In genomic region chr6:84779987-84780386, GRCm38 (mm10) we compare ENCODE assay signal across 18 mouse cellular contexts.
DNase-seq lines count a peak whose midpoint lies in the region; ATAC-seq lines count a peak whose summit lies in the region.
"Had no signal": no experiment of that assay in that cellular context is flagged by ENCODE, and none has a peak within 500 bp of the region (broad histone marks: within the 10 kb centered on the region; RNA-seq: fewer than 3 reads in every experiment).

No protein-coding gene starts in this region.

- peaks cover 9% of the 10 kb centered on the region; the same call in 1 of the 2 replicates for H3K4me1 ChIP-seq in hindbrain, embryonic 15.5 days (replicated peaks)
- H3K4me1 ChIP-seq in neural tube, embryonic 14.5 days (ENCODE audit: control insufficient read depth, insufficient read depth, low read length) = no peaks in the 10 kb centered on the region

- no peaks in the 10 kb centered on the region for H3K9me3 ChIP-seq in hindbrain, embryonic 15.5 days
- H3K9me3 ChIP-seq in neural tube, embryonic 14.5 days (ENCODE audit: control insufficient read depth, low read length) = no peaks in the 10 kb centered on the region

- no peak overlapping the region for H3K9ac ChIP-seq in hindbrain, embryonic 15.5 days
- no peak overlapping the region for H3K9ac ChIP-seq in neural tube, embryonic 14.5 days (replicated peaks; ENCODE audit: low read depth, low read length)
- H3K9ac ChIP-seq: liver, embryonic 14.5 days had no signal

- H3K27ac ChIP-seq in hindbrain, embryonic 15.5 days (replicated peaks) = peak overlapping the region; percentile 26; the same call in 1 of the 2 replicates
- peak overlapping the region; percentile 29; the same call in 1 of the 2 replicates for H3K27ac ChIP-seq in neural tube, embryonic 14.5 days (ENCODE audit: low read depth, low read length)
- H3K27ac ChIP-seq: liver, embryonic 14.5 days had no signal

- no peak overlapping the region for H3K4me3 ChIP-seq in hindbrain, embryonic 15.5 days
- H3K4me3 ChIP-seq in neural tube, embryonic 14.5 days (ENCODE audit: low read depth, low read length) = no peak overlapping the region

- no peaks in the 10 kb centered on the region for H3K36me3 ChIP-seq in hindbrain, embryonic 15.5 days
- H3K36me3 ChIP-seq in neural tube, embryonic 14.5 days (ENCODE audit: control insufficient read depth, insufficient read depth, low read length) = no peaks in the 10 kb centered on the region

- no peak overlapping the region for H3K4me2 ChIP-seq in hindbrain, embryonic 15.5 days
- no peak overlapping the region for H3K4me2 ChIP-seq in neural tube, embryonic 14.5 days (ENCODE audit: low read depth, low read length)
- H3K4me2 ChIP-seq: heart, embryonic 11.5 days had no signal

- no peaks in the 10 kb centered on the region for H3K27me3 ChIP-seq in hindbrain, embryonic 15.5 days
- no peaks in the 10 kb centered on the region for H3K27me3 ChIP-seq in neural tube, embryonic 14.5 days (ENCODE audit: control insufficient read depth, insufficient read depth, low read length)

- peak; percentile 46 for DNase-seq in NIH3T3 (ENCODE audit: low read depth)
- DNase-seq in embryo, embryonic 9.5 days (ENCODE audit: extremely low spot score) = peak; percentile 67
- no peak for DNase-seq in adrenal gland, postnatal 25 days
- DNase-seq in urinary bladder, postnatal 14 days (ENCODE audit: low spot score) = no peak
- DNase-seq: adrenal gland, postnatal 10 days; cerebellum, adult 11-12 months; heart, postnatal 36 days; layer of hippocampus, postnatal 36 days; left cerebral cortex, postnatal 4 days; right cerebral cortex, adult 18-20 months; thymus, adult 18-20 months had no signal

- ATAC-seq in hindbrain, embryonic 15.5 days (ENCODE audit: low FRiP score, low read depth) = no peak
- no peak for ATAC-seq in neural tube, embryonic 14.5 days (ENCODE audit: low read depth)
- ATAC-seq in activated CD4-positive, CD25-positive, alpha-beta regulatory T cell, adult 4 months = no peak
- ATAC-seq: CD4-positive, CD25-positive, alpha-beta regulatory T cell, adult 4 months; intestine, embryonic 16.5 days had no signal

- WGBS in hindbrain, embryonic 15.5 days = 47% methylated on average over 5 of the region's 5 CpGs
- 31% methylated on average over 5 of the region's 5 CpGs for WGBS in neural tube, embryonic 14.5 days

Comparison
In these comparisons a context has a peak if more than half of its experiments do, and no peak if none do; other contexts are left out.
1. DNase-seq: peak in NIH3T3 (single experiment) and embryo, embryonic 9.5 days (single experiment); none in adrenal gland, postnatal 25 days (single experiment) and urinary bladder, postnatal 14 days (single experiment).